ENCODE assay signal across 19 mouse cellular contexts in the genomic region with DNA sequence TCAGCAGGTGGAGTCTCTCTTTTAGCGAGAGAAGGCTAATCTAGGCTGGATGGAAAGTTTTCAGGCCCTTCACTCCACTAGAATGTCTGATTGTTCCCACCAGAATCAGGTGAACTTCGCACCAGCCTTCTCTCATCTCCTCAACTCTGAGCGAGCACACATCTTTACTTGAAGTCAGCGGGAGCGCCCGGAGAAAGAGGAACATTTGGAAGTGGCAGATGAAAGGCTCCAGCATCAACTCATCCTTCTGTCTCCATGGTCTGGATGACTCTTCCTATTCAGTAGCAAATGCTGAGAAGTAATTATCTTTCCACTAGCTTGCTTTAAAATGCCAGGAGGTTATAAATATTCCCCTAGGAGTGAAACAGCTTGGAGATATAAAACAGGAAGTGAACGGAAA.
DNase-seq lines count a peak whose midpoint lies in the region; ATAC-seq lines count a peak whose summit lies in the region.
"Had no signal": no experiment of that assay in that cellular context is flagged by ENCODE, and none has a peak within 500 bp of the region (broad histone marks: within the 10 kb centered on the region; RNA-seq: fewer than 3 reads in every experiment).

No protein-coding gene starts in this region.

- no peak overlapping the region for H3K4me3 ChIP-seq in forebrain, embryonic 16.5 days (replicated peaks; ENCODE audit: low read length)
- H3K4me3 ChIP-seq: embryonic facial prominence, embryonic 15.5 days; forebrain, embryonic 12.5 days; midbrain, embryonic 10.5 days; neural tube, embryonic 12.5 days had no signal

- H3K9me3 ChIP-seq in forebrain, embryonic 16.5 days (ENCODE audit: control insufficient read depth, low read length) = no peaks in the 10 kb centered on the region
- H3K9me3 ChIP-seq: embryonic facial prominence, embryonic 15.5 days; forebrain, embryonic 12.5 days; midbrain, embryonic 10.5 days; neural tube, embryonic 12.5 days had no signal

- H3K27ac ChIP-seq in forebrain, embryonic 16.5 days (ENCODE audit: low read length) = no peak overlapping the region
- H3K27ac ChIP-seq: embryonic facial prominence, embryonic 15.5 days; forebrain, embryonic 12.5 days; hindbrain, postnatal 0 days; midbrain, embryonic 10.5 days; neural tube, embryonic 12.5 days had no signal

- no peaks in the 10 kb centered on the region for H3K27me3 ChIP-seq in forebrain, embryonic 16.5 days (replicated peaks; ENCODE audit: control insufficient read depth, insufficient read depth, low read length)
- H3K27me3 ChIP-seq: embryonic facial prominence, embryonic 15.5 days; forebrain, embryonic 12.5 days; neural tube, embryonic 12.5 days had no signal

- H3K4me1 ChIP-seq in forebrain, embryonic 16.5 days (replicated peaks; ENCODE audit: control insufficient read depth, insufficient read depth, low read length) = no peaks in the 10 kb centered on the region
- H3K4me1 ChIP-seq: embryonic facial prominence, embryonic 15.5 days; forebrain, embryonic 12.5 days; midbrain, embryonic 10.5 days; neural tube, embryonic 12.5 days had no signal

- no peak for DNase-seq in frontal cortex, postnatal 25 days (ENCODE audit: low spot score in 2 of 2)
- peak; percentile 16 for DNase-seq in cerebellum, adult 9-11 months
- DNase-seq in layer of hippocampus, adult 9-10 months (ENCODE audit: low spot score) = peak; percentile 30
- DNase-seq in right cerebral cortex, postnatal 10 days (ENCODE audit: low spot score in 2 of 2) = peak; percentile 25 to 41
- no peak for DNase-seq in adrenal gland, postnatal 25 days
- DNase-seq: adrenal gland, postnatal 14 days; gastrocnemius, postnatal 10 days; heart, adult 18-20 months; heart, postnatal 4 days; kidney, adult 2 months; kidney, postnatal 14 days; lung, adult 18-20 months had no signal

- H3K9ac ChIP-seq in forebrain, embryonic 16.5 days (replicated peaks; ENCODE audit: low read depth, low read length) = no peak overlapping the region
- H3K9ac ChIP-seq: embryonic facial prominence, embryonic 15.5 days; forebrain, embryonic 12.5 days; neural tube, embryonic 12.5 days had no signal

- ATAC-seq in frontal cortex, adult (ENCODE audit: low TSS enrichment) = peak; percentile 48
- ATAC-seq in forebrain, embryonic 16.5 days = no peak
- ATAC-seq: hindbrain, postnatal 0 days had no signal

- H3K36me3 ChIP-seq in forebrain, embryonic 16.5 days (ENCODE audit: control insufficient read depth, insufficient read depth) = no peaks in the 10 kb centered on the region
- H3K36me3 ChIP-seq: embryonic facial prominence, embryonic 15.5 days; forebrain, embryonic 12.5 days; midbrain, embryonic 10.5 days; neural tube, embryonic 12.5 days had no signal

- H3K4me2 ChIP-seq in forebrain, embryonic 16.5 days (ENCODE audit: low read length) = no peak overlapping the region
- H3K4me2 ChIP-seq: embryonic facial prominence, embryonic 15.5 days; forebrain, embryonic 12.5 days; neural tube, embryonic 12.5 days had no signal

- WGBS in forebrain, embryonic 16.5 days = 89% methylated on average over 7 of the region's 7 CpGs

Comparison
In these comparisons a context has a peak if more than half of its experiments do, and no peak if none do; other contexts are left out.
1. DNase-seq: peak in cerebellum, adult 9-11 months (single experiment), layer of hippocampus, adult 9-10 months (single experiment) and right cerebral cortex, postnatal 10 days (2 of 2); none in frontal cortex, postnatal 25 days (0 of 2) and adrenal gland, postnatal 25 days (single experiment).